Mouse (Mus musculus): ENCODE measurements around the gene Trim52. TPM values are rescaled to one million over a fixed set of nuclear protein-coding genes. Genes with fewer than 3 reads are reported as not detected.

The Trim52 gene
- total RNA-seq, 2 experiments from 2014 or later, result not detected

- no peak for ATAC-seq (replicated peaks; ENCODE audit: low FRiP score, poor library complexity, severe bottlenecking)
Measured at GRCm38 (mm10) chr14:106183985-106184384, 78.0 kb downstream of the Trim52 start.

Other genes with a start within 250 kb of the Trim52 start
- 5.0 and 5.9 TPM in 2 replicates for gene Spry2, start 209.4 kb upstream of the Trim52 start, total RNA-seq (2015; ENCODE audit: low replicate concordance)
- gene Spry2, start 209.4 kb upstream of the Trim52 start, total RNA-seq (2017; ENCODE audit: low replicate concordance), result 4.6 TPM in 1 of 2 replicates, not detected in the other